Mouse (Mus musculus) olfactory bulb, adult 2 months (tissue): ENCODE measurements around the gene Ambp. TPM values are rescaled to one million over a fixed set of nuclear protein-coding genes. Genes with fewer than 3 reads are reported as not detected.

ENCODE experiments used
- H3K27ac ChIP-seq: fragments of 200-500 bp; 2 replicates; pipeline ENCODE4 v1.5.1; 2012; ENCODE audit warnings: low read depth, low read length; ENCODE audit not compliant: insufficient read depth
- H3K4me1 ChIP-seq: fragments of 200-500 bp; 2 replicates; pipeline ENCODE4 v1.6.1; 2012; ENCODE audit warnings: low read length; ENCODE audit not compliant: control insufficient read depth, insufficient read depth
- H3K4me3 ChIP-seq: fragments of 200-500 bp; 2 replicates; pipeline ENCODE4 v1.5.1; 2012; ENCODE audit warnings: mild to moderate bottlenecking, low read depth, low read length, moderate library complexity; ENCODE audit not compliant: insufficient read depth
- CTCF ChIP-seq: fragments of 200-500 bp; IDR thresholded peaks from 2 replicates; pipeline ENCODE4 v1.5.1; 2012; ENCODE audit warnings: low read depth, mild to moderate bottlenecking, low read length, moderate library complexity; ENCODE audit not compliant: insufficient read depth
- POLR2A ChIP-seq: fragments of 200-500 bp; IDR thresholded peaks from 2 replicates; pipeline ENCODE4 v1.6.1; 2012; ENCODE audit warnings: mild to moderate bottlenecking, low read depth, low read length, moderate library complexity; ENCODE audit not compliant: insufficient read depth
- WGBS: fragments of 180-500 bp; shearing (Covaris S2); methylation state at CpG from one replicate; pipeline ENCODE4 v1.1.7; 2018; 5-methylcytosine and 5-hydroxymethylcytosine counted together
- polyA plus RNA-seq: library from polyadenylated mRNA; stranded (reverse); fragments of >200 nt; gene quantifications from 2 replicates; pipeline ENCODE4 v1.2.4, GENCODE M21; 2012; ENCODE audit warnings: low replicate concordance; ENCODE audit not compliant: missing spikeins, insufficient read depth, insufficient read length

Ambp gene
- polyA plus RNA-seq, 1 experiment, result not detected

DNA sequence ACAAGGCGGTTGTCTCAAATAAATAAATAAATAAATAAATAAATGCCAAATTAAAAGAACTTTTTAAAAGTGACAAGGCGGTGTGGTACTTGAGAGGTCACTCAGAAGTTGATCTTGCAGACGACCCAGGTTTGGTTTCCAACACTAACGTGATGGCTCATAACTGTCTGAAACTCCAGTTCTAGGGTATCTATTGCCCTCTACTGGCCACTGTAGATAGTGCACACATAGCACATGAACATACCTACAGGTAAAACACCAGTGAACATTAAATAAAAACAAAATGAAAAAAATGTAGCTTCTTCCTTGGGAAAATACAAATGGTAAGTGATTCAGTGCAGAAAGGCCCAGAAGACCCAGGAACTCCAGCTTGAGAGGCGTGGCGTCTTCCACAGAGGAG, 7.3 kb downstream of the Ambp start:
- Histone ChIP-seq H3K4me1 (no peaks in the 10 kb centered on the region), H3K27ac (no peak overlapping the region), H3K4me3 (no peak overlapping the region)
- WGBS, result 97% methylated on average over 6 of the region's 6 CpGs
- no peak for TF ChIP-seq CTCF

DNA sequence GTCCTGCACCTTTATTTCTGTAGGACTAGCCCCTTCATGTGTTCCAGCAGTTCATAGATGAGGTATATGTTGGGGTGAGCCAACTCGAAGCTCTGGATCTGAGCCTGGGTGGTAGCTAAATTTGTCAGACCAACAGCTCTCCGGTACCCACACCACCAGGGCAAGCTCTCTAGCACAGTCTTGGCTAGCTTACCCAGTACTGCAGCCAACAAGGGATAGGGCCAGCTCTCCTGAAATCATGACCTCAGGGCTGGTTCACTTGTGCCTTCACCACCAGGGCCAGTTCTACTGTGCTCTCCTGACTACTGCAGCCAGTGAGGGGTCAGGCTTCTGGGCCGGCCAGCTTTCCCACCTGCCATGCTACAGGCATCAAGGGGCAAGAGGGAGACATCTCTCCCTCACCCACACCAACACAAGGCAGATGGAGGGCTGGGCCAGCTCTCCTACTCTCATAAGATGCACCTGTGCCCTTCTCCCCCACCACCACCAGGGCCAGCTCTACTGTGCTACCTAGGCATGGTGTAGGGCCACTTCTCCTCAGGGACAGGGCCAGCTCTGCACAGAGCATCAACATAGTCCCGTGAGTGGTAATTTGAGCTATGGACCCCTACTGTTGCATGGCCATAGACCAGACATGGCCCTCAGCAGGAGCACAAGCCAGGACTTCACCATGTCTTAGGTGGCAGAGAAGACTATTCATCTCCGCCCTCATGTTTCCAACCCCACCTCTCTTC, 24.5 kb downstream of the Ambp start:
- Histone ChIP-seq H3K4me3 (no peak overlapping the region), H3K27ac (no peak overlapping the region), H3K4me1 (no peaks in the 10 kb centered on the region)
- no peak for TF ChIP-seq CTCF
- TF ChIP-seq POLR2A, result no peak
- 70% methylated on average over 5 of the region's 5 CpGs for WGBS

DNA sequence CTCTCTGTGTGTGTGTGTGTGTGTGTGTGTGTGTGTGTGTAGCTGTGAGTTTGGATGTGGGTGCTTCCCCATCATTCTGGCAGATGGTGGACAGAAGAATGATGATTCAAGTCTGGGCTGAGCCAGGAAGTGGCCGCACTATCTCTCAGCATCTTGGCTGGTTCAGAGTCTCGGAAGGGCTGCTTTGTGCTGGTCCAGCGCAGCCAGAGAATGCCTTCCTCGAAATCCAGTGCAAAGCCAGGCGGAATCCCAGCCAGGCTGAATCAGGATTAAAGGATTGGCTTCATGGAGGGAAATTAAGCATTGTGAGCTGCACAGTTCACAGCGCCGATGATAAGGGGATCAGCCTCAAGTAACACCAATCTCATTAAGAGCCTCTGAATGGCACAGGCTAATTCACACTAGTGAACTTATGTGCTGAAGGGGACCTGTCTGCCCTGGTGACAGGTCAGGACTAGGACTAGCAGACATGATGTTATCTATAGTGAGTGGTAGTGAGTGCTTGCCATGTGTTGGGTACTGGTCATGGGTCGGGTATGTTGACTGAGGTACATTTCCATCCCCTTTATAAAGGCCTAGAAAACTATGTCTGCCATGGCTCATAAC, 29.6 kb downstream of the Ambp start:
- TF ChIP-seq CTCF (no peak), POLR2A (no peak)
- Histone ChIP-seq H3K27ac (no peak overlapping the region), H3K4me1 (no peaks in the 10 kb centered on the region), H3K4me3 (no peak overlapping the region)
- WGBS, result 69% methylated on average over 8 of the region's 8 CpGs

GRCm38 (mm10) chr4:63118639-63119437, 35.8 kb downstream of the Ambp start:
- no peak for TF ChIP-seq POLR2A
- peak; percentile 85 for TF ChIP-seq CTCF
- Histone ChIP-seq H3K27ac (no peak overlapping the region), H3K4me3 (no peak overlapping the region), H3K4me1 (no peaks in the 10 kb centered on the region)
- WGBS, result 95% methylated on average over 5 of the region's 5 CpGs

DNA sequence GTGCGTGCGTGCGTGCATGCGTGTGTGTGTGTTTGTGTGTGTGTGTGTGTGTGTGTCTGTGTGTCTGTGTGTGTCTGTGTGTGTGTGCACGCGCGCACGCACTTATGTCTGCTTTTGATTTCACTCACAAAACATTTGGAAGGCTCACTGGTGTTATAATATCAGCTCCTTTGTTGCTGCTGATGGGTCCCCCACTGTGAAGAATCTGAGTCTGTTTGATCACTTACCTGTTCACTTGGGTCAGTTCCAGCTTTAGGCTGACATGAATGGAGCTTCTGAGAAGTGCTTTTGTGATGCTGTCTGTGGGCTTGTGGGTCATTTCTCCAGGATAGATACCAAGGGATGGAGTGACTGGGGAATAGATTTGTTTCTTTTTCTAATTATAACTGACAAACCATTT, 48.9 kb downstream of the Ambp start:
- TF ChIP-seq CTCF (no peak), POLR2A (no peak)
- Histone ChIP-seq H3K4me1 (no peaks in the 10 kb centered on the region), H3K27ac (no peak overlapping the region), H3K4me3 (no peak overlapping the region)
- WGBS, result 92% methylated on average over 8 of the region's 8 CpGs

DNA sequence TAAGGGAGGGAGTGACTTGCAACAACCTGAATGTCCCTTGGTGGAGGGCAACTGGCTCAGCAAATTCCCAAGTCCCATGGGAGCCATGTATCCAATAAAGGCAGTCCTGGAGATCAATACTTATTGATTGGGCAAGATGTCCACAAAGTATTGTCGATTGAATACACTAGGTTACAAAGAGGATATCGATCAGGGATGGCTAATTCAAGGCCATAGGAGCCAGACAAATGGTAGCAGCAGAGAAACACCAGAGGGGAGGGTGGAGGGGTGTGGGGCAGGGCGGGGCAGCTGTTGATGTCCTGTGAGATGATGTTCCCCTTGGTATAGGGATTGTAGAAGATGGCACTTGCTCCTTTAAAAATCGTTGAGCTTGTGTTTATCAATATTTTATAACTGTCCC, 52.6 kb downstream of the Ambp start:
- Histone ChIP-seq H3K27ac (no peak overlapping the region), H3K4me1 (no peaks in the 10 kb centered on the region), H3K4me3 (no peak overlapping the region)
- WGBS, result 96% methylated on average over 4 of the region's 4 CpGs
- no peak for TF ChIP-seq POLR2A
- TF ChIP-seq CTCF, result no peak

GRCm38 (mm10) chr4:63100478-63100877, 54.1 kb downstream of the Ambp start:
- no peak for TF ChIP-seq POLR2A
- no peak for TF ChIP-seq CTCF
- Histone ChIP-seq H3K27ac (no peak overlapping the region), H3K4me3 (no peak overlapping the region), H3K4me1 (no peaks in the 10 kb centered on the region)
- 94% methylated on average over 11 of the region's 11 CpGs for WGBS

DNA sequence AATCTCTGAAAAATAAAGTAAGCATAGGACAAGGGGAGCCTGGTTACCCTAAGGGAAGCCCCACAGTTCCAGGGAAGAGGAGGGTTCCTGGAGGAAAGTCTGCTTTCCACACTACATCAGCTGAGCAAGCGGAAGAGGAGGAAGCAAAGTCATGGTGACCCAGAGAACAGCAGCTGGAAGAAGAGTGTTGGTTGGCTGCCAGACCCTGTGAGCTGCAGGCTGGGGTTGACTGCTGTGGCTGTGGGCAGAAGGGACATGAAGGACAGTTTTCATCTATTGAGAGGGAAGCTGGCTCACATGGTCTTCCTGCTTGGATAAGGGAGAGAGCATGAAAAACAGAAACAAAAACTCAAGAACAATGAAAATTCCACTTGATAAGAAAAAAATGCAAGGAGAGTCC, 57.0 kb downstream of the Ambp start:
- WGBS, result 76% methylated on average over 1 of the region's 1 CpGs
- no peak overlapping the region for H3K27ac ChIP-seq
- TF ChIP-seq POLR2A, result no peak
- no peak for TF ChIP-seq CTCF
- H3K4me3 ChIP-seq, result no peak overlapping the region
- no peaks in the 10 kb centered on the region for H3K4me1 ChIP-seq

Other genes with a start within 250 kb of the Ambp start
- gene Zfp618, start 189.2 kb downstream of the Ambp start, polyA plus RNA-seq, result not detected in 2 replicates
- gene Kif12, start 17.3 kb upstream of the Ambp start, polyA plus RNA-seq, result not detected in 2 replicates
- gene Col27a1, start 59.2 kb upstream of the Ambp start, polyA plus RNA-seq, result not detected in 2 replicates
- gene Orm1, start 189.8 kb upstream of the Ambp start, polyA plus RNA-seq, result not detected in 2 replicates
- not detected in 2 replicates for gene Orm3, start 201.4 kb upstream of the Ambp start, polyA plus RNA-seq
- gene Orm2, start 207.7 kb upstream of the Ambp start, polyA plus RNA-seq, result not detected in 2 replicates
- not detected in 2 replicates for gene Akna, start 248.6 kb upstream of the Ambp start, polyA plus RNA-seq